Mouse (Mus musculus): Measurements from ENCODE around the gene Ercc6.

Ercc6 gene

GRCm38 (mm10) chr14:32583696-32584095 is 70.4 kb downstream of the Ercc6 start:
- DNase-seq = no peak

DNA sequence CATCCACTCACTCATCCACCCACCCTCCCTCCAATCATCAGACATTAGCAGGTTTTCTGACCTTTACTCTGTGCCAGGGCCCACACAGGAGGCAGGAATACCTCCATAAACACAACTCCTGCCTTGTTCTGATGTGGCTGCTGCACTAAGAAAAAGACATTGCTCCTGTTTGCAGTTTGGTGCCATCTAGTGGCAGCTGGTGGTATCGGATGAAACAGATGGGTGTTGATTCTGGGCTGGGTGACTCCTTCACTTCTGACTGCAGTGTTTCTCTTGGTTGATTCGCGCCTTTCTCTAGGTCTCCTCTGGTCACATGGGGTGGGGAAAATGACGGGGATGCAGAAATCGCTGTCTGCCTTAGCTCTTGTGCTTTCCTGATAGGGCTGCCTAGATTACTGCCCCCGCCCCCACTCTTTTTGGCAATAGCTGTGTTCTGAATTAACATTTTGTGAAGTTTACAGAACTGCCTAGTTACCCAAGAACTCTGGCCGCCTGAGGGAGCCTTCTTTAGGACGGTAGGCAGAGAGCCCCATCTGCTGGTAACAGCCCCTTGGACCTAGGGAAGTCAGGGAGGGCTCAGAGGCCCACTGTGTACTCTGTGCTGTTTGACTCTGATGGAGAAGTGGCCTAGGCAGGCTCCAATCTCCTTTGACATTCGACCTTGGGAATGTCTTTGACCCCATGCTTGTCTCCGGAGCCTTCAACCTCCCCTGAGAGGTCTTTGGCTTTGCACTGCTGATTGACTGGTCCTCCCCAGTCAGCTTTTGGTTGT is 73.9 kb downstream of the Ercc6 start:
- peak; percentile 73 to 78 for DNase-seq

GRCm38 (mm10) chr14:32590377-32590776 is 77.1 kb downstream of the Ercc6 start:
- no peak for DNase-seq

DNA sequence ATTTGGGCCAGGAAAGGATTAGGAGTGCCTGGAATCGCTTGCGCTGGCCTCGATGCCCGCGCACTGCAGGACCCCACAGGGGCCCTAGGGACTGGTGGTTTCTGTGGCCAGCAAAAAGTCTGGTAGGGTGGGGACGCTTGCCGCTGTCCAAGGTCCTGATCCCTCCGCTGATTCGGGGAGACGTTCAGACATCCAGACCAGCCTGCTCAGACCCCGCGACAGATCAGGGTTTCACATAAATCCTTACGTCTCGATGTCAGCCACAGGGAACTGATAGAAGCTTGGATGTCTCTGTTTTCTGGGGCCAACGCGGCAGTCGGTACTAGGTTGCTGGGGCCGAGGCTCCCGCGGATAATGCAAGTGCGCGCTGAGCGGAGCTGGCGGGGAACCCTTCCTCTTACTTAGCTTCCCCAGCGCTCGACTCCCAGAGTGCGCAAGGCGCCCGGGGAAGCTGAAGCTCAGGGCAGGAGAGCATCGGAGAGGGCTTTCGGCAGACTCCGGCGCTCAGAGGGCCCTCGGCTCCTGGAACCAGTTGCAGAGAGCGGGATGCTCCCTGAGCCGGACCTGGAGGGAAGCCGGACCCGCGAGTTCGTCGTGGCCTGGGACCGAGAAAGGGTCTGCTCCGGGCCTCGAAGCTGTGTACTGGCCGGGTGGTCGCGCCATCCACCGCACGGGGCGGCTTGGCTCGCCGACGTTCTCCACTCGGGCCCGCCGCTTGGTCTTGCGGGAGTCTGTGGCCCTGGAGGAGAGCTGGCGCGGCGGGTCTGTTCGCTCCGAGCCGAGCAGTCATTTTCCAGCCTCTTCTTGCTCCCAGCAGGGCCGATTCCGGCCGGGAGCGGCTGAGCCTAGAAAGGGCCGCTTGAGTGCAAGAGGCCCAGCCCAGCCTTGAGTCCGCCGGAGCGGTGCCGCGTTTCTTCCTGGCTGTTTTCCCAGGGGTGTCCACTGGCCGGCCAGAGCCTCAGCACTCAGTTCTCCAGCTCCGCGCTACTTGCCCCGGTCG is 84.2 kb downstream of the Ercc6 start:
- peak; percentile 25 to 27 for DNase-seq

- DNase-seq = no peak
Observed at GRCm38 (mm10) chr14:32598437-32599219, 85.3 kb downstream of the Ercc6 start.

DNA sequence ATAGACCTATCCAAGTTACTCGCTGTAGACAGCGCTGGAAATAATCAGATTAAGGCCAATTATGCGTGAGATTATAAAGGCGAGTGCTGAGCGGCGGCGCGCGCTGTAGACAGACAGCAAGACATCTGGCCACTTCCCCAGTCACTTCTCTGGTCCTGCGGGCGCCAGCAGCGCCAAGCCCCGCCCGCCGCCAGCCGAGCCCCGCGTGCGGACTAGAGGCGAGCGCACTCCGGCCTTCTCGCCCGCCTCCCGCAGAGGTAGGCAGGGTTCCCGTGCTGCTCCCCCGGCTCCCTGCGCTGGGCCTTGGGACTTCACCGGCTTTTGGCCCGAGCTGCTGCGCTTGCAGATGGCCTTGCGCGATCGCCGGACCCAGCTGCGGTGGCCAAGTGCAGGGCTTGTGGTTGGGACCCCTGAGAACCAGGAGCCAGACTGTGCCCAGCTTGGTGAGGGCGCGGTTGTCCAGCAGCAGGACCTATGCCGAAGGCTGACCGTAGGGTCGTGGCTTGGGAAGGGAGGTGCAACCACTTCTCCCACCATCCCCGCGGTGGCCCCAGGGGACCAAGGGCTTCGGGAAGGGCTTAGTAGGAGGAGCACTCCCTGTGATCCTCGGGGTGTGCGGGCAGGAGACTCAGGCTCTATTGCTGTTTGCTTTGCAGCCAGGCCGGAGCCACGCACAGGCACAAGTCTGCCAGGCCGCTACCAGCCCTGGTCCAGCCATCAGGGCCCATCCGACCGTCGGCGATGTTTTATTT is 86.1 kb downstream of the Ercc6 start, which contains the start of gene Prrxl1:
Gene Prrxl1, plus strand, starts transcription at position 118 of the 752 bp plus-strand sequence.
- no peak for DNase-seq

DNA sequence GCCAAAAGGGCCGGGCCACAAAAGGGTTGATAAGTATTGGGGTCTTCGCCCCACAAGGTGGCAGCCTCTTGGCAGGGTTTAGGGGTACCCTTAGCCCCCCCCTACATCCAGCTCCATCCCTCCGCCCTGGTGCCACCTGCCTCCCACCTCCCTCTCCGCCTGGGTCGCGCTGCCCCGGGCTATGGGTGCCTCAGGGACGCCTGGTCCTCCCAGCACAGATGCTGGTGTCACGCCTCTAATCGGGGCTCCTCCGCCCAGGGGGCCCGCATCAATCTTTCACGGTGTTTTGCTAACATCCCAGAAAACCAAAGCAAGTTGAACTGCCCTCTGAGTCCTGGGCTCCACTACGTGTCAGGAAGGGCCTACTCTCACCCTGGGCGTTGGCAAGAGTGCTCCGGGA is 86.8 kb downstream of the Ercc6 start:
- no peak for DNase-seq

GRCm38 (mm10) chr14:32605508-32605907 is 92.2 kb downstream of the Ercc6 start:
- DNase-seq = no peak

DNA sequence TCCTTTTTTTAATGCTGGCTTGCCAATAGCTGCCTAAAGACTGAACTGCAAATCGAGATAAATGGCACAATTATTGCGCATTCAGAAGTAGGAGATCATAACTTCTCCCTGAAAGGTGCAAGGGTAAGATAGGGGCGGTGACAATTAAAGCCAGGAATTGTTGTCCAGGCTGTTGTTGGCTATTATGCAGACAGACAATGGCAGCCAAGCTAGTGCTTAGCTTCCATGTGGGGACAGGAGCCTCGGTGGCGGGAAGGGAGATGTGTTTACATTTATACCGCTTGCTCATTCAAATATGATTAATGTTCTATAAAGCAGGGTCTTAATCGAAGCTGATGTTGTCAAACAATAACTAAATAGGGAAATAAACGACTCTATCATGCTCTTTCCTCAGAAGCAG is 93.0 kb downstream of the Ercc6 start:
- DNase-seq = no peak

DNA sequence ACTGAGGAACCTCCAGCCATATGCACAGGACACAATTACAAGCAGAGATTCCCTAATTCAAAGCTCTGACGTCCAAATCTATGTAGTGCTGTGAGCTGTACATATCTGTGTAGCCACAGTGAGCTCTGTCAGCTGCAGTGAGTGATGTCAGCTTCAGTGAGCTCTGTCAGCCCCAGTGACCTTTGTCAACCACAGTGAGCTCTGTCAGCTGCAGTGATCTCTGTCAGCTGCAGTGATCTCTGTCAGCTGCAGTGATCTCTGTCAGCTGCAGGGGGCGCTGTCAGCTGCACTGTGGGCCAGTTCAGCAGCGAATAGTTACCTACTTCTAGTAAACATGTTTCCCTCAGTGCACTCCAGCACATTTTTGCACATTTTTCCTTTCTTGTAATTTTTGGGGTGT is 96.1 kb downstream of the Ercc6 start:
- DNase-seq = peak; percentile 40 to 49

GRCm38 (mm10) chr14:32617253-32617652 is 103.9 kb downstream of the Ercc6 start:
- DNase-seq = no peak

DNA sequence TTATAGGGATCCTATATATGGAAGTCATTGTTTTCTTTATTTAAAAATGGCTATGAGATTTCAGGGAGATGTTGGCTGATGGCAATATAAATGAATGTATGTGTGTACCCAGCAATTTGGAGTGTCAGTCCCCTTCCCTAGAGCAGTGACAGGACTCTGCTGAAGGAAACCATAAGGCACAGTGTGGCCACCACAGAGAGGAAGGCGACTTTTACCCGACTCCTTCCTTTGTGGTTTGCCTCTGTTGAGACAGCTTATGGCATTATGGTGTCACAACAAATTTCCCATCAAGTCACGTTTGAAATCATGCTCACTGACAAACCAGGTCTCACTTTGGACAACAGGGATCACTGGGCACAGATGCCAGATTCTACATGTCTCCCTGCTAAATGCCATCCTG is 110.9 kb downstream of the Ercc6 start:
- DNase-seq = no peak

- no peak for DNase-seq
Observed at GRCm38 (mm10) chr14:32624811-32625210, 111.5 kb downstream of the Ercc6 start.

- no peak for DNase-seq
Observed at GRCm38 (mm10) chr14:32627271-32627670, 114.0 kb downstream of the Ercc6 start.

- no peak for DNase-seq
Observed at GRCm38 (mm10) chr14:32628584-32628983, 115.3 kb downstream of the Ercc6 start.
